Mouse (Mus musculus): Measurements from ENCODE around the gene Dck.
A peak's percentile ranks its signal among the peaks of the same experiment; 100 is the strongest.

Gene Dck

GRCm38 (mm10) chr5:88791256-88792245 lies 26.8 kb downstream of the Dck start:
- DNase-seq (ENCODE audit: low read depth) = peak; percentile 71

DNA sequence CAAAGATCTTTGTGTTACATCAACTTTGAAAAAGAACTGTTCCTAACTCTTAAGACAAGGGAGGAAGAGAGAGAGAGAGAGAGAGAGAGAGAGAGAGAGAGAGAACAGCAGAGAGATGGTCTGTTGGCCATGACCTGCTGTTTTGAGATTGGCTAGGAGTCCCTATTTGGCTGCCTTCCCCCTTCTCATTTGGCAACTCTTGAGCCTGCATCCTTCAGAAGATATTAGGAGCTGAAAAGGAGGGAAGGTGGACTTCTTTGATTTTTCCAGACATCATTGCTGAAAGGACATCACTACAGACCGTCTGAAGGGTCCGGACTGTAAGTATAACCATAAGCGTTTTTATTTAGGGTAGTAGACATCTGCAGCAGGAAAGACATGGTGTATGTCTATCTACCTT lies 28.9 kb downstream of the Dck start:
- DNase-seq (ENCODE audit: low read depth) = no peak

DNA sequence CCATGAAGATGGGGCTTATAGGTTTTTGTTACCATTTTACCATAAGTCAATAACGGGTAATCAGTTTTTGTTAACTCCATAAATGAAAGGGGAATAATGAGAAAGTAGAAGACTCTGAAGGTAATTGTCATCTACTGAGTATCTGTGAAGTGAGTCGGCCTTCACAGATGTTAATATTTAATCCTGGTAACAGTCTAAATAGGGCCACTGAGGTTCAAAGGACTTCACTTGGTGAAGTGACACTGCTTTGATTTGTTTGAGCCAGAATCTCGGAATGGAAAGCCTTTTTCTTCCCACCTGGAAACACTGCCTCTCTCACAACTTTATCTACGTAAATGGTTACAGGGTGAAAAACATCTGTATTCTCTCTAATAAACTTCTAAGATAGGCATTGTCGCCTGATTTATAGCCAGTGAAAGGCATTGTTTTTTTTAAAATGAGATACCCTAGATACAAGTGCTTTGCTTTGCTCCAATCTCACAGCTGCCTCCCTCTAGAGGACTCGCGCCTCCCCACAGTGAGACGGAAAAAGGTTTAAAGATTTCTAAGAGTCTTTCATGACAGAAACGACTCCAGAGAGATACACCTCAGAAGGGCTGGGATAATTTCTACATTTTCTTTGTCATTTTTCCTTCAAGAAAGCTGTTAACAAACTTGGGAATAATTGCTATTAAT lies 31.3 kb downstream of the Dck start:
- no peak for DNase-seq (ENCODE audit: low read depth)

GRCm38 (mm10) chr5:88796588-88796987 lies 31.8 kb downstream of the Dck start:
- DNase-seq (ENCODE audit: low read depth) = no peak

DNA sequence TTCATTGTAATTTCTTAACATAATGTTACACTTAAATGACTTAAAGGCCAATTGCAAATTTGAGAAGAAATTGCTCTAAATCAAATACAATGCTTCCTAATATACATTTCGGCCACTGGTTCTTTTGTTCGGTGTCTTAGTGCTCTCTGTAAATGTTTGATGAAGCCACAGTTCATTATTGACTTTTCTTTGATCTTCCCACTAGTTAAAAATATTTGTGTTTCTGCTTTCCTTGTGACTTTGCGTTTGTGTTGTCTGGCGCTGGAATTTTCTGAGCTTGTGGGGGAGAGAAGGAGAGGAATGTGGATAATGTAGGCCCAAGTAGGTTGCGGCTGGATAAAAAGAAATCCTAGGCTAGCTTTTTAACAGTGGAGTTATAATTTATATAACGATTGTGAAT lies 32.3 kb downstream of the Dck start:
- DNase-seq (ENCODE audit: low read depth) = no peak

GRCm38 (mm10) chr5:88805616-88806015 lies 40.8 kb downstream of the Dck start:
- no peak for DNase-seq (ENCODE audit: low read depth)

DNA sequence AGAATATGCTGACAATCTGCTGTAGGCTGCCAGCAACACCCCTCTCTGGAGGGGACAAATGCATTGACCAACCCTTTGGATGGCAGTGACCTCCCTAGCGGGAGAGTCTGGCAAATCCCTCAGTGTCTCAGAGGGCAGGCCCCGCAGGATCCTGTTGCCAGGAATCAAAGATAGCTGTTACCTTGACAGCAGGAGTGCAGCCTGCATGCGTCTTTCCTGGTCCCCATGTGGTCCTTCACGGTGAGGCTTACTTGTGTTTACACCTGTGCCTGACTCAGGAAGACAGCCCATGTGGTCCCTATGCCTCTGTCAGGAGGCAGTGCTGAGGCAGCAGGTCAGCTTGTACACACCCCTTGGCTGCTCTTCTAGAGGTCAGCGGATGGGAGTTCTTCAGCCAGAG lies 41.5 kb downstream of the Dck start:
- no peak for DNase-seq (ENCODE audit: low read depth)

DNA sequence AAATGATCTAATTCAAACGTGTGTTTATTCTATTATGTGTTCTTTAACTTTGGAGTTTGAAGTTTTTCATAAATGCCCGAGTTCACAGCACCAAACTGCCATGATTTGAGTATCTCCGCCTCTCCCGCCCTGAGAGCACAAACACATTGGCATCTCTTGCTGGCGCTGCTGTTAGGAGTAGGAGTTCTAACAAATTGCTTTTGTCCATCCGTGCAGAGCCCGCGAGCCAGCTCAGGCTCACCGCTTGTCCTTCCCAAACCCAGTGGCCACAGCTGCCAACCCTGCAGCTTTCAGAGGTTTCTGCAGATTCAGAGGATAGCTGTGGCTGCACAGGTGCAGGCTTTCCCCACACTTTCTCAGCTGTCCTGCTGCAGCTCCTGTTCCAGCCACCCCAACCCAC lies 42.5 kb downstream of the Dck start:
- no peak for DNase-seq (ENCODE audit: low read depth)

DNA sequence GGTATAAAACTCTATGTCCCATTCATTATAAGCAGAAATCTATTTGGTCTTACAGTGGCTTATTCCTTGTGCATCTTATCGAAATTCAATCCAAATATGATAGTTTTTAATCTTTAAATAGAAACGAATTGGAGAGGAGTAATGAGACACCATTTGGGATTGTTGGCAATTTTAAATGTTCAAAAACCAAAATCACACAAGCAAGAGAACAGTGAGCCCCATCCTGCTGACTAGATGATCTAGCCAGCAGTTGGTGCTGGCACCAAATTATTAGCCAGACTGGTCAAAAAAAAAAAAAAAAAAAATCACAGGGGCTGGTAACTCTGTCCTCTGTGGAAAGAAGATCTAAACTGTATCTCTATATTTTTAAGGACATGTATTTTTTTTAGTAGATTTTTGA lies 48.4 kb downstream of the Dck start:
- no peak for DNase-seq (ENCODE audit: low read depth)

DNA sequence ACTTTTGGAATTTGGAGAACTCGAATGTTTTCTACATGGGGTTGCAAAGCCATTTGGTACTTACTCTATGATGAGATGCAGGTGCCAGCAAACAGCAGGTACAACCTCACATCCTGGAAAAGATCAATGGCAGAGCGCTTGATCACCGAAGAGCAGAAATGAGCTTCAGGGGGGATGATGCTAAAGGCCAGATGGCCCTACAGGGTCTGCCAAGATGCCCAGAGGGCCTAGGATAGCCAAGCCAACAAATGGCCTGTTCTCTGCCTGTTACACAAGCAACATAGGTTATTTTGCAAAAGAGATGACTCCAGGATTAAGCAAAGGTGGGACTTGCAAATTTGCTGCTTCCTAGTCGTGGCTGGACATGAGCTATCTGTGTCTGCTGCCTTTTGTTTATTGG lies 49.8 kb downstream of the Dck start:
- no peak for DNase-seq (ENCODE audit: low read depth)

DNA sequence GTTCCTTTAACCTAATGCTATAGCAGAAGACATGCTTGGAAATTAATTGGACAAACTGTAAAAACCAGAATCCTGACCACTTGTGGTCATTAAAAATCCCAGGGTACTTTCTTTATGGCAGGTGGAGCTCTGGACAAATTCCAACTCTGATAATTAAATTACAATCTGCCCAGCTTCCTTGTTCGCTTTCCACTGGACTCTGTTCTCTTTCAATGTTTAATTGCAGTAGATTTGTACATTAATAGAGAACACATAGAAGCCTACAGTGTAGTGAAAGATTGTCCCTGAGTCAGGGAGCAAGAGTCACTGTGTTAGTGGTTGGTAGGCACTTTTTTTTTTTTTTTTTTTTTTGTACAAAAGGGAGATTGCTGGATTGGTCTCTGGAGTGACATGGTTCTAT lies 56.7 kb downstream of the Dck start:
- DNase-seq (ENCODE audit: low read depth) = no peak

DNA sequence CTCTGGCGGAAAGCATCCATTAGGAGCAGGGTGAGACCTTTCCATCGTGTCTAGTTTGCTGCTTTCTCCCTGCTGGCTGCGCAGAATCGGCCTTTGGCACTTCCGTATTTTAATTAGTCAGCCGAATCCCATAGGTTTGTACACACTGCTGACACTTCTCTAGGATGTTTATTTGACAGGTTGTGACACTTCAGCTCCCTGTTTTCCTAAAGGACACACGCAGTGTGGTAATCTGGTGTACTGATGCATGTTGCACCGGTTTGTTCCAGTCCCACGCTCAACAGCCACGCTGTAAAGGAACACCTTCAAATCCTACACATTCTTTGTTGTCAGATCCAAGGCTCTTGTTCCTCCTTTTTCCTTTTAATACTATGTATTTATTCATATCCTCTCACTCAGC lies 60.0 kb downstream of the Dck start:
- no peak for DNase-seq (ENCODE audit: low read depth)

DNA sequence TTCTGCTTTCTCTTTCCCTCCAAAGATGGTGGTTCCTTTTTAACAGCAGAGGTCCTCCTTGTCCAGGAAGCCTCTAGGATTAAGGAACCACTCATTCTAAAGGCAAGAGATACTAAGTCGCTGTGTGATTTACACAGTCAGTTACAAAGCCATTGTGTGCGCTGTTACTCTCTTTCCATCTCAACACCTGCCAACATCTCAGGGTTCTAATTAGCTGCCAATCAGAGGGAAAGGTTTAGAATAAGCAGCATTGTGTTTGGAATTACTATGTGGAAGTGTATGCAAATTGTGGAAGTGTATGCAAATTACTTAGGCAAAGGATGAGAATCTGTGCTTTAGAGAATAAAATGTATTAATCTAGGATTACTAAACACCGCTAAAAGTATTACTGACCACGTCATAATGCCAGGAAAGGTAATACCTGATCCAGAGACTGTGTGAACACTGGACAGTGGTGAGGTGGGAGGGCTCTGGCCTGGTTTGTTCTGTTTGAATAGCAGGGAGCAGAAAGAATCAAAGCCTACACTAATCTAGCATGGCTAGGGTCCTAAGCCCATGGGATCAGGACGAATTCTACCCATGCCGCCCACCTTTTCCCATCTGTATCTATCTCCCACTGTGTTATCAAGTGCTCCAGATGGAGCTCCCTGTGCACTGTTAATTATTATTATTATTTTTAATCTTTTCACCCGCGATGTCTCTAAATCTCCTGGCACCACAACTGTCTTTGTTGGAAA lies 65.2 kb downstream of the Dck start:
- no peak for DNase-seq (ENCODE audit: low read depth)

DNA sequence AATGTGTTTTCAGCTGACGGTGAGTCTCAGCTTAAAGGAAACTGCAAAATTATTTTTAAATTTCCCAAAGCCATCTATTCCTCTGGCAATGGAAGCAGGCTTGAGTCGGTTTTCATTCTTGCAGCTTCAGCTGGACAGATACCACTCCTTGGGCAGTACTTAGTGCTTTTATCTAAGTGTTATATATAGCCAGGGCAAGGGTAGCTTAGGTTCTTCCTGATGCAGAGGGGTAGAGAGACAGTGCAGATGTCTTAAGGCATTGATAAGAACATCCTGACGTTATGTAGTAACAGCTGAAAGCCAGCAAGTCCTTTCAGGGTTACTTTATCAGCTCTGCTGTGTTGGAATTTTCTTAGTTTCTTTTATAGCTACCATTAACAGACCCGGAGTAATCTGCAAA lies 66.1 kb downstream of the Dck start:
- DNase-seq (ENCODE audit: low read depth) = no peak

DNA sequence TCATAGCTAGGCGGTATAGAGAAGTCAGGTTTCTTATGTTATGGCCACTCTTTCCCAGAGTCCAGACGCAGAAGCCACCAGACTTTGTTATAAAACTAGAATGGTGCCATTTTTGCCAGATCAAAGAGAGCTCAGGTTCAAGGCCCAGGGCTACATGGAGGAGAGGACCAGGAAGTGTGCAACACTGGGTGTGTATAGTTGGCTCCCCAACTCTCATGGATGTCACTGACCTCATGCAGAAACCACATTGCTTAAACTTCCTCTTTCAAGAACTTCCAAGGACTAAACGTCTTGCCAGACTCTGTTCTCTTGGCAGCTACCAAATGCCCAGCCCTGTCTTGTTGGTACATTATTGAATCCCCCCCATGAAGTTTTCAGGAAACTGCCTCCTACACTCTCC lies 67.1 kb downstream of the Dck start:
- DNase-seq (ENCODE audit: low read depth) = no peak

Measured in naive thymus-derived CD4-positive, alpha-beta T cell, adult 2 months (primary cell).